Mouse (Mus musculus) cerebellum, adult 9-10 months (tissue): ENCODE measurements around the gene Slain1.

Experiments used
- DNase-seq: peaks from one replicate; pipeline ENCODE4 v3.0.0; 2022

Slain1 gene

DNA sequence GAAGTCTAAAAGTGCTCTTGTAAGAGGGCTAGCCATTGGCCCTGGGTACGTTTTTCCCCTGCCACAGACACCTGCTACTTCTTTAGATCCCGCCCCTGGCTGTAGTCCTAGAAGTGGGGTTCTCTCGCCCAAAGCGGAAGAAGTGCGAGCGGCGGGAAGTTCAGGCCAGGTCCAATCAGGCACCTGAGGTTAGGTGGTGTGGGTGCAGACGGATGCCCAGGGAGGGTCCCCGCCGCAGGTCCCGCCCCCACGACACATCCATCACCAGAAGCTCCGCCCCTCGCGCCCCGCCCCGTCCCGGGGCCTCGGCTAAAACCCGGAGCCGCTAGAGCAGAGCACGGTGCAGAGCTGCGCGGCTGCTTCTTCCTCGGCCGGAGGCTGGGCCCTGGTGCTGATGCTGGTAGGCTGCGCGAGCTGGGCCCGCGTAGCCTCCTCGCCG is at the start of gene Slain1:
Gene Slain1, plus strand, starts transcription at position 333 of the 439 bp plus-strand sequence.
- DNase-seq = peak; percentile 96

DNA sequence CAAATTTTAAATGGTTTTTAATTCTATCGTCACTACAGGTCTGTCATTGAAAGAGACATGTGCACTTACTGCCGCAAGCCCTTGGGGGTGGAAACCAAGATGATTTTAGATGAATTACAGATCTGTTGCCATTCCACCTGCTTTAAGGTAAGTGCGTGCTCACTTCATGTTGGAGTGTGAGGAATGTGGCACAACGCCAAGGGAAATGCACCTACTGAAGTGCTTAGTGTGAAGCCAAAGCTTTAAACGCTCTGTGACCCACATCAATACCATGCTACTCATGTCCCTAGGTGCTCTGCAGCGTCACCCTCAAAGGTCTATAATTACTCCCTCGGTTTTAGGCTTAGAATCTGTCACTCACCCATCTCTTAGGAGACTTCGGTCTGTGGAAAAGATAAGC is 42.0 kb upstream of the Slain1 start:
- DNase-seq = no peak

DNA sequence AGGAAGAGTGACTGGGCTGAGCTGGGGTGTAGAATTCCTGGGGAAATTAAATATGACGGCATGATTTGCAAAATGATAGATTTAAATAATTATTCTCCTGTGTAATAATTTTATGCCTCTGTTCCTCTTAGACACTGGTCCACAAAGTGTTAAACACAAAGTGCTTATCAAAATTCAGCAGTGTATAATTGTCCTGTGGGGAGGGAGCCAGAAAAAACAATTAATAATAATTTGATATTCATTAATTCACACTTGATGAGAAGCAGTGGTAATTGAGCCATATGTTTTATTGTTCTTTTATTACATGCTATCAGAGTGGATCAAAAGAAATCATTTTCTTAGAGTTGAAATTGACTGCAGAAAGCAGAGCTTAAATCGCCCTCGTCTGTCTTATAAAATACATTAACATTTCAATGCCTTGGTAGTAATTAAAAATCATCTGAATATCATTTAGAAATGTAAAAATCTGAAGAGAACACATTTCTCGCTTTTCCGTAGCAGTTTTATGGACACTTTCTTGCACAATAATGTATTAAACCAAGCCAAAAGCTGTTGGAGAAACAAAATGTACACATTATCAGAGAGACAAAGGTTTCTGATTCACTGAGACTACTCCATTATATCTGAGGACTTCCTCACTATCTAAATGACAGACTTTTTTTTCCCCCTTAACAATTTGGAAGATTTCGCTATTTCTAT is 36.3 kb upstream of the Slain1 start:
- DNase-seq = no peak

DNA sequence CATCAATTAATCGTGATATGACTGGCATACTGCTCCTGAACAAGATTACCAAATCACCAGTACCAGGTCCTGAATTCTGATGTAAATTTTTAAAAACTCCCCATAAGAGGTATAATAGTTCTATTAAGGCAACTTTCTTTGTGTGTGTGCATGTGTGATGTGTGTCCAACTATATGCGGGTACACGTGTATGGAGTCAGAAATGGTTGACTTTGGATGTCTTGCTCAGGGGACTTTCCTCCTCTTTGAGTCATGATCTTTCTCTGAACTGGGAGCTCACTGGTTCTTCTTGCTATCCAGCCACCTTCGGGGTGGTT is 35.8 kb upstream of the Slain1 start:
- no peak for DNase-seq

DNA sequence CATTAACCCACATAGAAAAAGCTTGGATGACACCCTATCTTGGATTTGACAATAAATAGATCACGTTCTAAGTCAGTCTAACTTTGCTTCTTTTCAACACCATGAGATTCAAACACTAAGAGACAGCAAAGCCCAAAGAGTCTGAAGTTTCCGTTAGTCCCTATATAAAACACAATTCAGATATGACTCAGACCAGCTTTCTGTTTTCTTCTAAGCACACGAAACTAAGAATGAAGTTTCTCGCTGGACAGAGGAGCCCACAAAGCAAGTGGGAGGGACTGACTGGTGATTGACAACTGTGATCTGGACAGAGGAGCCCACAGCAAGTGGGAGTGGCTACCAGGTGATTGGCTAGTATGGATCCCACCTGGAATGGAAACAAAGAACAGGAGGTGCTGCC is 30.3 kb upstream of the Slain1 start:
- DNase-seq = no peak

DNA sequence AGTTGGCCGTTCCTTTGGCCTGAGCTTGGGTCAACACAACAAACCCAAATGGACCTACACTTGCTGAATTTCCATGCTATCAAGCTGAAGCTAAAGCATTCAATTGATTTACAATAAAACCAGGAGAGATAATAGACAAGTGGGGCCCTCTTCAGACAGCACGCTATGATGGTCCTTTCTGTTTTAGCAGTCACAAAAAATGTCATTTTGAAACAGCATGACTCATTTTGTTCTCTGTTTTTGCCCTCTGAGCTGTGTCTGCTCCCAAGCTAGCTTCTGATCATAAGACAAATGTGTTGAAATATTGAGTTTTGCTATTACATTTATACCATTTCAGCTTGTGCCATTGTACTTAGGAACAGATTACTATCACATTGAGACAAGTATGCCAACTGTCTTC is 28.8 kb upstream of the Slain1 start:
- DNase-seq = no peak

DNA sequence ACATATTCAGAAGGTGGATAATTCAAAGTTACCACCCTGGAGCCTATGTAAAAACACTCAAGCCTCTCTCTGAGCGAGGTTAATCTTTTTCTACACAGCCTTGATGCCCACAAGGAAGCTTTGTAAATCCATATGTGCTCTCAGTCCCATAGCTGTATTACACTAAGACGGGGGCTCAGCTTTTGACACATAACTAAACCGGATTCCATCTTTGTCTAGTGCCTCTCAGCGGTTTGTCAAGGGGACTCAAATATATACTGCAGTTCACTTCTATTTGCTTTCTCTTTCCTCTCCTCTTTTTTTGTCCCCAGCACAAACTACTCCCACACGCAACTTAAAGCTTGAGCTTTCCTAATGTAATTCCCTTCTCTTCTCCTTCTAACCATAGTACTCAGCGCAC is 23.9 kb upstream of the Slain1 start:
- DNase-seq = no peak

DNA sequence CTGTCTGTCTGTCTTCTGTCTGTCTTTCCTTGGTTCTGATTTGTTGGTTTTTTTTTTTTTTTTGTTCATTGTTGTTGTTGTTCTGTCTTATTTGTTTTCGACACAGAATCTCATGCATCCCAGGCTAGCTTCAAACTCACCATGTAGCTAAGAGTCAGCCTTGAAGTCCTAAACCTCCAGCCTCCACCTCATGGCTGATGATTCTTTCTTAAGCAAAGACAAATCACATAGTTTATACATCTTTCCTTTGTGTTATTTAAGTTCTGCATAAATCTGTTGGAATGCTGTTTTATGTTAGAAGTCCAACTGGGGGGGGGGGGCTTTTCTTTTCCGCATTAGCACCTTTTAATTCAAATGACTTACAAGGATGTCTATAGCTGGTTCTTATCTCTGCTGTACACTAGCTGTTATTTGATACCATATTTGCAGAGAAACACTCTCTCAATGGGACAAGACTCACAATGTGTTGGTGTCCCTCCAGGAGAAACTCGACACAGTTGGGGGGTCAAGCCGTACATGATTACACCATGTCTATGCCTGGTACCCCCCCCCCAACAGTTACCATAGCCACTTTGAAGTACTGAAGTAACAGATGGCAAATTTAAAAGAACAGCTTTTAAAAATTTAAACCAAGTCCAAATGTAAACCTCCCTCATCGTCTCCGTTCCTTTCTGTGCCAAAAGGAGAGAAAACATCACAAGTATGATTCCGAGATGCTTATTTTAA is 20.2 kb upstream of the Slain1 start:
- DNase-seq = no peak

DNA sequence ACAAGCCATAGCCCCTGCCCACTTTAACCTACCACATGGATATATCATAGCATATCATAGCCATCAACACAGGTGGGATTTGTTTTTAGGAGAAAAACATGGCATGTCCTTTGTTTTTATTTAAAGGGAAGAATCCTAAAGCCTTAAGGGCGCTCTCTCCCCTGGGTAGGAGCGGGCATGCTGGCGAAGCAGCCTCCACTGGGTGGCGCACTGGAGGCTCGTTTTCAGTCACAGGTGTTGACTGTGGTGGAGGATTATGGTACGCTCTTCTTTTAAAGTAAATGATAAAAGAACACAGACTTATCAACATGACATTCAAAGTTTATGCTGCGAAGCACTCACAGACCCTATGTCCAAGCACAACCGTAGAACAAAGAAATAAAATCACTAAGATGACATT is 19.5 kb upstream of the Slain1 start:
- DNase-seq = no peak

DNA sequence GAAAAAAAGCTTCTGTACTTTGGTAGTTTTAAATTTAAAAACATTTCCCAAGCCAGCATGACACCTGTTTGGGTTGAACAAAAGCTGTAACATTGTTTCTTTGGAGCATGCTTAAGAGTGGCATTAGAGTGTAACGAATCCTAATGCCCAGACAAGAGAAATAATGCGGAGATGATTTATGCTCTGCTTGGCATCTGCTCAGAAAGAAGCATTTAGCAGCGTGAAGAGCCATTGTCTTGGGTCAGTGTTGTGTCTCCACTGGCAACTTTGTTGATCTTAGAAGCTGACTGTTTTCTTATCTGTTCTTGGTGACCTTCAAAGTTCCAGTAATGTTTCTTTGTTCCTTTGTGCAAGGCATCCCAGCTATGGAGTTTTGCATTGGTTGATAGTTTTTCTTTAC is 6.1 kb upstream of the Slain1 start:
- DNase-seq = no peak

DNA sequence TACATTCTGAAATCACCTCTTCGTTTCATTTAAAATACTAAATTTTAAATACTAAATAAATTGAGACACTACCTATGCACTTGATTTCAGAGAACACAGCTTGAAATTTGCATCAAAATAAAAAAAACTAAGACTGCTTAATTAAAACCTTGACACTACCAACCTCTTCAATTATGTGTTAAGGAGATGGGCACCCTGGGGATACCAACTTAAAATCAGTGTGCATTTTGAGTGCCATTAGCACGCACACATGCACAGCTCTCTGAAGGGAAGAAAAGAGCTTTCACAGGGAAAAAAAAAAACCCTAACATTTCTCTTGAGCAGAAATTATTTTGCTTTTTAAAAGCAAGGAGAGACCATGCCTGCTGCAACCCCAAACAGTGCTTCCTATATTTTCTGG is 2.0 kb upstream of the Slain1 start:
- no peak for DNase-seq

DNA sequence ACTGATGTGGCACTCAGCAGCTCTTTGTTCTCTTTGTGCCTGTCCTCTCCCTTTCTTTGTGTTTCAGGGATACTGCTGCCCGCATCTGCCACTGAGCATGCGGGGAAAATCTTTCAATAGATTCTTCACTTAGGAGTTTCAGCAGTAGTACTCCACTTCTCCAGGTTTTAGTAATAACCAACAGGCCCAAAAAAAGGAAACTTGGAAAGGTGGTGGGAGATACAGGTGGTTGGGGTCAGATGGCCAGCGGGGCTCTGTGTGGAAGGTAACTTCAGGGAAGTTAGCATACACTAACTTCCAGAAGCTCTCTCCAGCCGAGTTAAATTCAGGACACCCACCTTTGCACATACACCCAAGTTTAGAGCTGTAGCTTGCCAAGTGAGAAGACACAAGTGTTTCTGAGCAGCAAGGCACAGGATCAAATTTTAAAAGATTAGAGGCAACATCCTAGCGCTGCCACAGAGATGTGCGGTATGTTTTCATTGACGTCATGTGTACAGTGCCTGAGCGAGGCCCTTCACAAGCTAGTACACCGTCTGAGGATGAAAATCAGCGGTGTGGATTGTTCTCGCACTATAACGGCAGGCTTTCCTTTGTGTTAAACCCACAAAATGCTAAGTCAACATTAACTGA is 1.3 kb upstream of the Slain1 start:
- DNase-seq = peak; percentile 58

DNA sequence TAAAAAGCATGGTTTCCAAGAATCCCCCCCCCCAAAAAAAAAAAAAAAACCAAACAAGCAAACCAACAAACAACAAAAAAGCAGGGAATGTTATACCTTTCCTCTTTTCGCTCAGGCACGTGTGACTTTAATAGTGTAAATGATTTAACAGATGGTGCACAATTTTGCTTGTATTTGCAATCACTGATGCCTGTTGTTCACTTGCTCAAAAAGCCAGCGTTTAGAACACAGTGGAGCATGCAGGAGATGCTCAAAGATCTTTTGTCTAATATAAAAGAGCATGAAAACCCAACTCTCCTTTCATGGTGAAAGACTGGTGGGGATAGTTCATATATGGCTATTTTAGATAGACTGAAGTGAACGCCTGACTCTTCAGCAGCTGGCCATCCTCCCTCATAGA is 726 bp upstream of the Slain1 start:
- peak; percentile 39 for DNase-seq

DNA sequence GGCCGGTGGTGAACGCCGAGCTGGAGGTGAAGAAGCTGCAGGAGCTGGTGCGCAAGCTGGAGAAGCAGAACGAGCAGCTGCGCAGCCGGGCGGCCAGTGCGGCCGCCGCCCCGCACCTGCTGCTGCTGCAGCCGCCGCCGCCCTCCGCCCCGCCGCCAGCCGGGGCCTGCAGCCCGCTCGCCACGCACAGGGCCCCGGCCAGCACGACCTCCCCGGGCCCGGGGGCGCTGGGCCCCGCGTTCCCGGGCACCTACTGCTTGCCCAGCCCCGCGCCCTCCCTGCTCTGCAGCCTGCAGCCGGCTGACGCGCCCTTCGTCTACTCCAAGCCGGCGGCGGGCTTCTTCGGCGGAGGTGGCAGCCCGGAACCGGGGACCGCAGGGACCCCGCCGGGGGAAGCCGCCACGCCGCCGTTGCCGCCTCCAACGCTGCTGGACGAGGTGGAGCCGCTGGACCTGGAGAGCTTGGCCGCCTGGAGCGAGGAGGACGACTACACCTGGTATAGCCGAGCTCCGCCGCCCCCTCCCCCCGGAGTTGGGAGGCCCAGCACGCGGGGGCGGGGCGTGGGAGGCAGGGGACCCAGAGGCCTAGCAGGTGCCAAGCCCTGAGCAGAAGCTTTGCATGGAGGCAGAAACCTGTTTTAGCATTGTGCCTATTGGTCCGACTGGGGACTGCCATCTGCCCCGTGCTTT is 529 bp downstream of the Slain1 start:
- peak; percentile 84 for DNase-seq

DNA sequence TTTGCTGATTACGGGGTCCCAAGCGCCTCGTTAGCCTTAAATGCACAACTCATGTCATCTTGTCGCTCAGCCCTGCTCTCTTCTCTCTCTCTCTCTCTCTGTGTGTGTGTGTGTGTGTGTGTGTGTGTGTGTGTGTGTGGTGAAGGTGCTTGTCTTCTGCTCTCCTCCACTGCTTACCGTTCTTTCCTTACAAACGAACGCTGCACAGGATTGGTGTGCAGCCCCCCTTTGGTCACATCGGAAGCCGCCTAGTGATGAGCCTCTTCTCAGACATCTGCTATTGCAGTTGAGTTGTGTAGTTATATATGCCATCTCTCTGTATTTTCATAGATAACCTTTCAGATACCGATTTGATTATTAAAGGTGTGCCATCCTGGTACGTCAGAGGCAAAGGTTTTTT is 1.1 kb downstream of the Slain1 start:
- DNase-seq = no peak

DNA sequence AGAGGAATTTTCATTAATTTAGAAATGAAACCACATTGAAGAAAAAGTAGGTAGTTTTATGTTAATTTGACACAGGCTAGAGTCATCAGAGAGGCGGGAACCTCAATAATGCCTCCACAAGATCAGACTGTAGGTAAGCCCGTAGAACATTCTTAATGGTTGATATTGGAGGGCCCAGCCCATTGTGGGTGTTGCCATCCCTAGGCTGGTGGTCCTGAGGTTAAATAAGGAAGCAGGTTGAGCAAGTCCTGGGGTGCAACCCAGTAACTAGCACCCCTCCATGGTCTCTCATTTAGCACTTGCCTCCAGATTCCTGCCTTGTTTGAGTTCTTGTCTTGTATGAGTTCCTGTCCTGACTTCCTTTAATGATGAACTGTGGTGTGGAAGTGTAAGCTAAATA is 1.5 kb downstream of the Slain1 start:
- DNase-seq = no peak

DNA sequence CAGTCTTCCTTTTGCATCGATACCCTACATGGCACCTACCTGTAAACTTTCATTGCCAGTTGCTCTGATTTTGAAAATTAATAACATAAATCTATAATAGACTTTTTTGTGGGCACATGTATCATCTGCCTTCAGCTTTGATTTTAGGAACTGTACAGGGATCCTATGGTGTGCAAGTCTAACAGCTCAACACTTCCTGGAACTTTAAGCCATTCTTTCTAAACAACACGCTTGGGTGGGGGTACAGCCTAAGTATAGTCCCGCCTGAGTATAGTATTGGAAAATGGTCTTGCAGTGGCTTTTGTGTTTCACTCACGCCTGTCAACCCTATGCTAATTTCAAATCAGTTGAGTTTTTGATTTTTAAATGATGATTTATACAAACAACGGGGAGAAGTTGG is 2.5 kb downstream of the Slain1 start:
- no peak for DNase-seq

DNA sequence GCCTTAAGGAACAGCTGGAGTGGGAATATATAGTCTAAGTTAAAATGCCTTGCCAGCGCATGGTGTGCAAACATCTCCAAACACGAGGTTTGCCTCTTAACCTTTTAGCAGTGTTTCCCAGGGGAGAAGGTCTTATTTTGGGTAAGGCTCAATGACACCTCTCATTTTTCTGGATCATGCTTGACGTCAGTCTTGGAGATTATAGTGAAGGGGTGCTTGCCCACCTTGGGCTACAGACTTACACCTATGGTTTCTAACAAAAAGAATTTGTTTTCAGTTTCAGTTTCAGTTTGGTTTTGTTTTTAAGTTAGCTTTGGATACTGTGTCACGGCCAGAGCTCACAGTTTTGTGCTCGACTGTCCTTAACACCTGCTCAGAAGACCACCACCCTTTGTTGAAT is 3.8 kb downstream of the Slain1 start:
- no peak for DNase-seq

DNA sequence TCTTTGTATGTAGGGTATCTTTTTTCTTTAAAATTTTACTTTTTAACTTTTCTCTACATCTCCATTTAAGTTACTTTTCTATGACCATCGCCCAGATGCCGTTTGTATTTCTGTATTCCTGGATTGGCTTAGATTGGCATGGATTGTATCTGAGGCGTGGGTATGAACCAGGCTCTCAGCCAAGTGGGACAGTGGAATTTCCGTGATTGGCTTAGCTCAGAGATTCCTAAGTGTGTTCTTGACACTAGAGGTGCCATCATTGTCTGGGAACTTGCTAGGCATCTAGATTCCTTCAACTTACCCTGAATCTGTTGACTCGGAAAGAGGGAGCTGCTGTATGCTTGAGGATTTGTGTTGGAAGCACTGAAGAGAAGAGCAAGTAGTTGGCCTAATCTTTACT is 5.4 kb downstream of the Slain1 start:
- DNase-seq = no peak

DNA sequence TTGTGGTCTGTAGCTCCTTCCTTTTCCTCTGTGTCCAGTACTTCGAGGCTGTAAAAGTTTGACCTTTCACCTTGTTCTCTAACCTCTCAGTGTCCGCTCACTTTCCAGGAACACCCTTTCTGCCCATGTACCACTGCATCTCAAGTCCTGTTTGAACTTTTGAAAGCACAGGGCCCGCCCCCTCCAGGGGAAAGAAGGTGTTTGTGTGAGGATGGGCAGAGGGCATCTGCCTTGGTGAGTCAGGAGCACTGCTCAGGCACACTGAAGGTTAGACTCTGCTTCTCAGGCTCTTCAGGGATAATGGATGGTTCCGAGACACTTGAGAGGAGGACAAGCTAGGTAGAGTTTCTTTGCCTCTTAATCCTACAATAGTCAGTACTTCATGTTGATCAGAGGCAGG is 7.8 kb downstream of the Slain1 start:
- no peak for DNase-seq

DNA sequence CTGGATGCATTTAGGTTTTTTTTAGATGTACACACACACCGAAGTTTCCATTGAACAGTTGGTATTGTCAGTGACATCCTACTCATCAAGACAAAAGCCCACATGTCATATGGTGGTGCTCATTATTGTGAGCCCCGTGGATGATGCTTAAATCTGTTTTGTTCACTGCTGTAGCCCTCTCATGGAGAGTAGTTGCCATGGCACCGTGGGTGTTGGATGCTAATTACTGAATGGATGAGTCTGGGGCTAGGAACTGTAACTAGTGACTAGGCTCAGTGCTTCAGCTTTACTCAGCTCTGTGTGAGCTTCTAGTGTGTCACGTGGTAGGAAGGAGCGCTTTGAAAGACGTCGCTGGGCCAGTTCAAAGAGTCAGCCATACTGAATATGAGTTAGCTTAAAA is 13.0 kb downstream of the Slain1 start:
- no peak for DNase-seq

DNA sequence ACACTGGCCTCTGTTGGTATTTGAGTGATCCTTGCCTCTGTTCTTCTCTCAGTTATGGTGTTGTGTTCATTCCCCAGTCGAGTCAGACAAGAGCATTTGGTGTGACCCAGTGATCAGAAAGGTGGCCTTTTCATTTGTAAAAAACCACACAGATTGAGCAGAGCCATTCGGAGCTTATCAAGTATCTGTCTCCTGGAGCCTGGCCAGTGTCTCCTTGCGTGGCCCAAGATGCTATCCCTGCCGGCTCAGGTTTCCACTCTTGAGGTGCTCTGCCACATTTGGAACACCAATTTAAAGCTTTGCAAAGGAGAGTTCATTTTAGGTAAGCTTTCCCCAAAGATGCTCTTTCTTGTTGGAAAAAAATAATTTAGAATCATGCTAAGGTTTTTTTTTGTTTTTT is 14.4 kb downstream of the Slain1 start:
- DNase-seq = no peak

DNA sequence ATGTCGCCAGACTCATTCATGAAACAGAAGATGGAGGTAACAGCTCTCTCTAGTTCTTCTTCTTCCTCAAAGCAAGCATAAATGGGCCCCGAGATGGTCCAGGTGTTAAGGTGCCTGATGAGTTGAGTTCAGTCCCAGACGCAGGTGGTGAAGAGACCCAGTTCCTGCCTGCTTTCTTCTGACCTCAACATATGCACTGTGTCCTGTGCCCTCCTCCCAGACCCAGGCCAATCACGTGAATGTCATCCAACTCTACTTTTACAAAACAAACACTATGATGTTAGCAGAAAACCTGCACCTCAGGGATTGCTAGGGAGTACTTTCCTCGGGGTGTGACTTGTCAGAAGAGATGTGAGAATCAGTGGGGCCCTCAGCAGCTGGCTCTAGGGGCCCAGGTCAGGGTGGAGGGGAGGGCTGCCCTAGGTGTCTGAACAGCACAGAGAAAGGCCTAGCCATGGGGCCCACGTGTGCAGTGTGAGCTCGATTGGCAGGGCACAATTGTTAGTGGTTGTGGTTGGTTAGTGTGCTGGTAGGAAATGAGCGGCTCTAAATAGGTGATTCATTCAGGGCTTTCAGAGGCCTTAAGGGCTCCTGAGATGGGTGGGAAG is 16.4 kb downstream of the Slain1 start:
- DNase-seq = no peak

DNA sequence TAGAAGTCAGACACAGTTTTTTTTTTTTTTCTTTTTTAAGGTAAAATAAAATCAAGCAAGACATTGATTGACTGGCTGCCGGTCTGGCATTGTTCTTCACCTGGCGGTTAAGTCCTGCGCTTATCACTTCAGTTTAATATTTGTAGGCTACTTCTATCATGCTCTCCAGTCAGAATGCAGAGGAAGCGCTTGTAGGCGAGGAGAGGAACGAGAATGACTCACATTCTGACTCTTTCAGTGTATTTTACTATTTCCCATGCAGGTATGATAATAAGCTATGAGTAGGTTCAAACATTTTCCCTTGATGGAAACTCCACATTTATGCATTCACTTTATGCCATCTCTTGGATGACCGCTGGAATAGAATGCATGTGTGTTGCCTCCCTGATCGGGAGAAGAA is 17.0 kb downstream of the Slain1 start:
- no peak for DNase-seq
